Mouse (Mus musculus): ENCODE results near the gene Etv1. TPM values are rescaled to one million over a fixed set of nuclear protein-coding genes. Genes with fewer than 3 reads are reported as not detected.

The Etv1 gene
- 1.1 and 1.6 TPM in 2 replicates for total RNA-seq (2015)
- 0.59 and 2.5 TPM in 2 replicates for total RNA-seq (2017)

- ATAC-seq (ENCODE audit: poor library complexity, severe bottlenecking), result peak; percentile 55
These were observed at the start of gene Etv1 for GRCm38 (mm10) chr12:38779186-38779777. Gene Etv1 (plus strand): TSS chr12:38779380.

- no peak for ATAC-seq (ENCODE audit: poor library complexity, severe bottlenecking)
These were observed 49.5 kb upstream of the Etv1 start for GRCm38 (mm10) chr12:38729661-38730060.

DNA sequence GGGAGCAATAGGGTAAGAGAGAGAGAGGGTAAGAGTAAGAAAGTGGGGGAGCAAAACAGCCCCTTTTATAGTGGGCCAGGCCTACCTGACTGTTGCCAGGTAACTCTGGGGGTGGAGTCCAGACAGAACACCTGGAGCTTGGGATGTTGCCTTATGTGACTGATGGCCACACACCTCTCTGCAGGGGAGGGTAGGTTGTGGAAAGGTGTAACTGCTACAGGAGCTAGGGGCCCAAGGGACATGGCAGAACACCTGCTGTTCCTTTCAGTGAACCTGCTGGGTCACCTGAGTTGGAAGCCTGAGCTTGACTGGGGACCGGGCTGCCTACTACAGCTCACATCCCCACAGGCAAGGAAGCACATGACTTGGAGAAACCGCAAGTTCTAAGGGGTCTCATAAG lies 48.4 kb upstream of the Etv1 start:
- no peak for ATAC-seq (ENCODE audit: poor library complexity, severe bottlenecking)

GRCm38 (mm10) chr12:38759322-38759721 lies 19.9 kb upstream of the Etv1 start:
- ATAC-seq (ENCODE audit: poor library complexity, severe bottlenecking), result no peak

GRCm38 (mm10) chr12:38777316-38777715 lies 1.9 kb upstream of the Etv1 start:
- no peak for ATAC-seq (ENCODE audit: poor library complexity, severe bottlenecking)

- no peak for ATAC-seq (ENCODE audit: poor library complexity, severe bottlenecking)
These were observed 1.3 kb upstream of the Etv1 start for GRCm38 (mm10) chr12:38777957-38778298.

DNA sequence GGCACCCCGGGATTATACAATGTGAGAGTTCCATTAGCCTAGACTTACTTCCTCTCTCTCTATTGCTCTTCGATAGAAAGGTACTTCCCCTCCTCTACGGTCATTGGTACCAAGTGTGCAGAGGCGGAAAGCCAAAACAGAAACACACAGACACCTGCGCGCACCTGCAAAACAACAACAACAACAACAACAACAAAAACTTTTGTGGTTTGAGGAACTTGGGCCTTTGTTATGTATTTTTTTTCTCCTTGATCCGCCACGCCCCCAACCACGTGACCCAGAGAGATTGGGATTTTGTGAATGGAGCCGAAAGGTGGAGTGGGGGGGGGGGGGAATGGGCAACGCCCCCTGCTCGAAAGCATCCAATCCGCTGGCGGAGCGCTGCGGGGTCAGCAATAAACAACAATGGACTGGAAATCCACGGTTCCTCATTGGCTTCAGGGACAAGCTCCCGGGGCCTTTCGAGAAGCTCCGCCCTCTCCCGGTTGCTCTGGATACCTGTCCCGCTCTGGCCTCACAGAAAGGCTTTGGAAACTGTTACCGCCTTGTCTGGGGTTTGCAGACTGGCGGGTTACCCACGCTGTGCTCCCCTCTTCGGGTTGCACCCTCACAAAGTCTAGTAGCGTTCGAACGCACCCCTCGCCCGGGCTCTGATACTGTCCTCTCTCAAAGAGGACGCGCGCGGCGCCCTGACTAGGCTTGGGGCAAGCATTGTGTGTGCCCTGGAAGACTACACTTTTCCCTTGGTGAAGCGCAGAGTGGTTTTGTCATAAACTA lies 693 bp upstream of the Etv1 start:
- peak; percentile 68 for ATAC-seq (ENCODE audit: poor library complexity, severe bottlenecking)

DNA sequence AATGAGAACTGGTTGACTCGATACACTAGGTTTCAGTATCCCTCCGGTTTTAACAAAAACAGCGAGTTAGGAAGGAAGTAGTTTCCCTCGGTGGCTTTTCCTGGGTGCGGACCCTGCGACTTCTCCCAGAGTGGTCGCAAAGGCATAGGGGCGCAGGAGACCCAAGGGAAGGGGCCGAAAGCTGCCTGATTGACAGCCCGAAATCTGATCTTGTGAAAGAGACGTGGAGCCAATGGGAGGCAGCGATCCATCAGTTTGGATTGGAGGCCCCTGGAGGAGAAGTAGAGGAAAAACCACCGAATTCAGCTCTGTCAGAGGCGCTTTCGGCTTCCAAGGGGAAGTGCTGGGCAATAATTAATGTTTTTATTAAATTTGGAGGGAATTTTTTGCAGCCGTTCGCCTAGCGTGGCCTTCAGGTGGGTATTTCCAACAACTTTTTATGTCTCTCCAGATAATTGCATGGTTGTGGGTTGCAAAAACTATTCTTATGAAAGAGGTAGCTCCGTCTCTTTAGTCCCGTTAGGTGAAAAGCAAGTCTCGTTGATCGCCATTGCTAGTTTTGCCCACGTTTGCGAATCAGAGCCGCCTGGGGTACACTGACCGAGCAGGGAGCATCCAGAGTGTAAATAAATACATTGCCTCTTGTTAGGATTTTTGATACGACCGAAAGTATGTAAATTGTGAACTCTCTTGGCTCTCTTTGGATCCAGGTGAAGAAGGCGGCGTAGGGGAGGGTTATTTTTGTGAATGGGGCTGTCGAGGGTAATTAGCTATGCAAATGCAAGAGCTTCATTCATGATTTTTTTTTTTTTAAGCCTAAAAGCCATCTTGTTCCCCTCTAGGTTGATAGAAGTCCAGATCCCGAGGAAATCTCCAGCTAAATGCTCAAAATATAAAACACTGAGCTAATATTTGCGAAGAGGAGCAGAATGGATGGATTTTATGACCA lies 1.1 kb downstream of the Etv1 start:
- peak; percentile 39 for ATAC-seq (ENCODE audit: poor library complexity, severe bottlenecking)

DNA sequence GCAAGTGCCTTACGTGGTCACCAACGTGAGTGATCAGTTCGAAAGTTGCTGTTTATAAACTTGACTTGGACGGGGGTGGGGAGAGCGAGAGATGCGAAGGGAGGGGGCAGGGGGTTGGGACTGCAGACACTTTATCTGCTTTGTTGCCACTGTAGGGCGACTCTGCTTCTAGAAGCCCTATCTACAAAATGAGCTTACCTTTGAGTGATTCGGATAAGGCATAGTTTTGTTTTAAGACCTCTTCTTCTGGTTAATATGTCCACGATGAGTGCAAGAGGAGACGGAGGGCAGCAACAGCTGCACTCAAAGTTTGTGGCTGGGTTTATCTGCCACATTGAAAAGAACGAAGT lies 1.8 kb downstream of the Etv1 start:
- ATAC-seq (ENCODE audit: poor library complexity, severe bottlenecking), result no peak

DNA sequence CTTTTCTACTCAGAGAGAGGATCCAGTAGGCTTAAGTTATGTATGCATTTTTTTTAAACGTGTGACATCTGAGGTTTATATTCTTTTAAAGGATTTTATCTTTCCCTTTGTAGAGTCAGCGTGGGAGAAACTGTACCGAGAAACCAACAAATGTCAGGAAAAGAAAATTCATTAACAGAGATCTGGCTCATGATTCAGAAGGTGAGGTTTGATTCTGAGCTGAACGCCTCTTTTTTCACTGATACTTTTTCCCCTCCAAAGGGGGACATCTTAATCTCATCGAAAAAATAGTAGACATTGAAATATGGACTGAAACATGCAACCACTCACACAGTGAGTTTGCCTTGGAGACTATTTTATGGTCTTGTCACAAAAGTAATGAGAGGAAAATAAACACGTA lies 2.5 kb downstream of the Etv1 start:
- no peak for ATAC-seq (ENCODE audit: poor library complexity, severe bottlenecking)

DNA sequence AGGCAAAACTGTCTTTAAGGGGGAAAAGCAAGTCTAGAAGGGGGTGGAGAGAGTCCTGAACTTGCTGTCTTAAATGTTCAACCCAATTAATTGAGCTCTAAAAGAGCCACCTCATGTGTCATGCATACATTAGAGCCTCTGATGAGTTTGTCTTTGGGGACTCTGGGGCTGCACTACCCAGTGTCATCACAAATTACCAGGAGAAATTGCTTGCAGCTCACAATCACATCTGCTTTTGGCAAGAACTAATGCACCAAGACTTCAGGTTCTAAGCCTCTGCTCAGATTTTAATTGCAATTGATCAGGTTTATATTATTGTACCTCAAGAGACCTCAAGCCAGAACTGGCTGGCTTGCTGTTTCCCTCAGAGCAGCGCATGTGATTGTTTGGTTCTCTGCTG lies 4.1 kb downstream of the Etv1 start:
- no peak for ATAC-seq (ENCODE audit: poor library complexity, severe bottlenecking)

DNA sequence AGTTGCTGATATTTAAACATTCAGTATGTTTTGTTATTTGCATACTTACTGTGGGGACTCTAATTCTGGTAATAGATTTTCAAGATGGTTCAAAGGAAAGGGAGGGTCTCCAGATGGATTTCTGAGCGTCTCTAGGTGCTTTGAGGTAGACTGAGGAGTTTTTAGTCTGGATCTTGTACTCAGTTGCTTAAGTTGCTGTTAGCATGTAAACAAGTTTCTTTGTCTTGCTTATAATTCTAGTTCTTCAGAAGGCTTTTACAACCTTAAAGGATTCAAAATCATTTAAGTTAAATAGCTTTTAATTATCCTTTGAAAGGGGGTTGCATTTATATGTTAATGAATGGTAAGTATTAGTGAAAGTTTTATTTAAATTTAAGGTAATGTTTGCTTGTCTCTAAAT lies 5.0 kb downstream of the Etv1 start:
- no peak for ATAC-seq (ENCODE audit: poor library complexity, severe bottlenecking)

GRCm38 (mm10) chr12:38786571-38786970 lies 7.4 kb downstream of the Etv1 start:
- ATAC-seq (ENCODE audit: poor library complexity, severe bottlenecking), result no peak

GRCm38 (mm10) chr12:38787704-38788103 lies 8.5 kb downstream of the Etv1 start:
- no peak for ATAC-seq (ENCODE audit: poor library complexity, severe bottlenecking)

DNA sequence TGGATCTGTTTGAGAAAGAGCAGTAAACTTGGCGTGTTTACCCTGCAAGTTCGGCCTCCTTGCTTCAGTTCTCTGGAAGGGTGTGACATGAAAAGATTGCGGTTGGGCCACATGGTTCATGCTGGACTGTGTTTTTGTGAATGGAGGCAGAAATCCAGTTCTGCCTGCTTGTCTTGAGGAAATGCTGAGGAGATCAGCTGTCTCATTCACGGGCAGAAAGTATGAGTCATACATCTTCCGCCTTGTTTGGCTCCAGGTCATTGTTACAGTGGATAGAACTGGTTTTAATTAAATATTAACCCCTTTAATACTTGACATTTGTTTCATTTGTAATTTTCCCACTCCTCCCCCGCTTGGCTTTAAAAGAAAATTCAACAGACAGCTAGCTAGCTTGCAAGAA lies 9.4 kb downstream of the Etv1 start:
- ATAC-seq (ENCODE audit: poor library complexity, severe bottlenecking), result peak; percentile 43; the same call in 1 of the 2 replicates

DNA sequence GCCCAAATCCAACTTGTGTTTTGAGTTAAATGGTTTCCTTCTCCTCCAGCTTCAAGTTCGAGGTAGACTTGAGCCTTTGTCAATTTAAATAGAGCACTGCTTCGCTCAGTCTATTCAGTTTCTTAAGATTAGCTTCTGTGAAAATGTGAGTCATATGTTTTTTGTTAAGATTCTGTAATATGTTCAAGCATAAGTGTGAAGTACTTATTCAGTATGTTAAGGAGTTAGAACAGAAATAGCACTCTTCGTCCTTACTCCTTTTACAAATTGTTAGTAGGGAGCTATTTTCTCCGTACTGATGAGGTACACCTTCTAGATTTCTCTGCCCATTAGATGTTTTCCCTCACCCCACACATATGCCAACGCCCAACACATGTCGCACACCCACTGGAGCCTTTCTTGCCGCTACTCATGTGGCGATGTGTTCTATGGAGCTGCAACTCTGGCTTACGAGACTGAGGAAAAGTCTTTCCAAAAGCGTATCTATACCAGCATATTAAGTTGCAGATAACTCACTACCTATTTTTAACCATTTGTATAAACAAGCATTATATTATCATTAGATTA lies 10.7 kb downstream of the Etv1 start:
- no peak for ATAC-seq (ENCODE audit: poor library complexity, severe bottlenecking)

DNA sequence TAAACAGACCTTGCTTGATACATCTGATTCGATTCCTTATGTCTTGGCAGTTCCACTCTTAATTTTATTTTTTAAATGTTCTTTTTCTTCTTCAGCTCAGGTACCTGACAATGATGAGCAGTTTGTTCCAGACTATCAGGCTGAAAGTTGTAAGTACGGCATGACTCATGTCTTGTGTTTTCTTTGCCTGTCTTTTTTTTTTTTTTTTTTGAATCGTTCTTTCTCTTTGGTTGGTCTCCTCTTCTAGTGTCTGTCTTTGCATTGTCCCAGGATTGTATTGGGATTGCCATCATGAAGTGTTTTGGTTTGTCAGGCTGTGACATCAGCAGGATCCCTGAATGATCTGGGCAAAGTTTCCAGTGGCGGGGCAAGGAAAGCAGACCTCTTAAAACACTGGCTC lies 13.9 kb downstream of the Etv1 start:
- ATAC-seq (ENCODE audit: poor library complexity, severe bottlenecking), result no peak

DNA sequence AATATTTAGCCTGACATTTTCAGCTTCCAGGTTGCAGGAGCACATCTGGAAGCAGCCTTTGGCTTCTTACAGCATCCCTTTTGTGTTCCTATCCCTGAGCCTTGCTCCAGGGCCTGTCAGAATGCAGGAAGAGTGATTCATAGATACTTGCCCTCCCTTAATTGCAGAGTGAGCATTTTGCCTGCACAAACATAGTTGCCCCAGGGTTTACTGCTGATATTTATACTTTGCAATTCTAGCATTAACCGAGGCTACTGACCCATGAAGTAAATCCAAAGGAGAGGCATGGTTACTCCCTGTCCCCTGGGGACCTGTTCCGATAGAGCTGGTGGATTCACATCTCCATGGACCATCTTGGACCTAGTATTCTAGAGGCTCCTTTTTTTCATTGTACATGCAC lies 14.5 kb downstream of the Etv1 start:
- ATAC-seq (ENCODE audit: poor library complexity, severe bottlenecking), result no peak

DNA sequence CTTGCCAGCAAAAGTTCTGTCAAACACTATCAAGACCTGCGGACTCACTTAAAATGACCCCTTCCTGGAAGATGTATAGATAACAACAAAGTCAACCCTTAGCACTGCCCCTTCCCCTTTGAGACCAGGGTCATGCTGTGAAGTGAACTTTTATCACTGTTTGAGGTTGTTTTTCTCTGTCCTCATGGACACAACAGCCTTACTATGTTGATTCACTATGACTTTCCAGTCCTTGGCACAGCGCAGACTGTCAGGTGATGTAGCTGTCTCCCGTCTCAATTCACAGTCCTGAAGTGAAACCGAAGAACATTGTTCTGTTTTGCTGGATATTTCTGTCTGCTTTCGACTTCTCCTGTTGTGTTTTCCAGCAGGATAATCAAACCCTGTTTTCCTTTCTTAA lies 27.9 kb downstream of the Etv1 start:
- ATAC-seq (ENCODE audit: poor library complexity, severe bottlenecking), result no peak

DNA sequence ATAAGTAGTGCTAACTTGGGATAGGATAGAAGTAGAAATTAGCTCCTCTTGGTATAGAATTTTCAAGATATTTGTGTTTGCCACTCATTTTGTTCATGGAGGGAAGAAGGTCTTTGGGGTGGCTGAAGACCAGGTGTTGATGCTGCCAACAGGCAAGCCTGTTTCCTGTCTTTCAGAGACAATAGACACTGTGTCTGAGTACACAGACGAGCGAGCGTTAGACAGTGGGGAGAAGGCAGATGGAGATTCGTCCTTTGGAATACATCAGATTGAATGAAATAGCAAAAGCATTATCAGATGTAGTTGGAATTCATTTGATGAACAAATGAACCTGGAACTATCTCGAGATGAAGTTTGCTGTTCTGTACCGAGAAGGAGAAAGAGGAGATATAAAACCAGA lies 33.2 kb downstream of the Etv1 start:
- ATAC-seq (ENCODE audit: poor library complexity, severe bottlenecking), result no peak

DNA sequence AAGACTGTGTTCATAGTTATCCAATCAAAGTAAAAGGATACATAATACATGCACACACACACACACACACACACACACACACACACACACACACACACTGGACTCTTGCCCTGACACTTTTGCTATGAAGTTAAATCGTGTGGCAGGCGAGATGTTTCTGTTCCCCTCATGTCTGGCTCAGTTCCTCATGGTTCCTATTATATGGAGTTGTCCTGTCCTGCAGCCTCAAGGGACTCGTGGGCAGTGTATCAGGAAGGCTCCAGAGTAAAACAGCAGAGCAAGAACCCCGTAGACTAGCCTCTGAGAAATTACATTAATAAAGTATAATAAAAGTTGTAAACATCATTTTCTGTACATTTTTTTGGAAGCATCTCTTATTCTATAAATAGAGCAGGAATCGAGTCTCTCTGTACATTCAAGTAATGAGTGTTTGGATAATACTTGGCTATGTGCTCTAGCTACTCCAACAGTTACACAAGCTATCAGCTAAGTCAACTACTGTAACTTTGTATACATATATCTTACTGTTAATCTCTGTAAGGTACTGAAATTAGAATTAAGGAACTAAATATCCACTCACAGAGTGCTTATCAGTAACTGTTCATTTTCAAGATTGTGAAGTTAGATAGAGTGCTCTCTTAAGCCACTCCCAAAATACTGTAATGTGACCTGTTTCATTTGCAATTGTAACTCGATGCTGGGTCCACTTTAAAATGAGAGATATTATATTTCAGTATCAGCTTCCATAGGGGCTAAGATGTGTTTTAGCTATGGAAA lies 35.0 kb downstream of the Etv1 start:
- ATAC-seq (ENCODE audit: poor library complexity, severe bottlenecking), result peak; percentile 74

Measured in megakaryocyte, adult 5-6 weeks (primary cell).